Mouse (Mus musculus) lung, postnatal 14 days (tissue): ENCODE measurements around the gene Olfr15.

Experiments
- DNase-seq: peaks from one replicate; pipeline ENCODE4 v3.0.0; 2021

Olfr15 gene

DNA sequence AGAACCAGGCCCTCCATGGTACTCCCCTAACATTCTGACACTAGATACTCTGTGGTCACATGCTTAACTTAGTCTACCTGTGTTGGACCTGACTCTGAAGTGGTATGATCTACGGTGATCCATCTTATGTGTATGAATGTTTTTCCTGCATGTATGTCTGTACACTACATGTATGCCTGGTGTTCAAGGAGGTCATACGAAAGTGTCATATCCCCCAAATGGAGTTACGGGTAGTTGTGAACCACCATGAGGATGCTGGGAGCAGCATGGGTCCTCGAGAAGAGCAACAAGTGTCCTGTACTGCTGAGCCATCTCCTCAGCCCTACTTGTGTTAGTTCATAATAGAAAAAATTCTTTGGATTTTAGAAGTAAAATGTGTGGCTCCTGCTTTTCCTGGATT lies 45.7 kb downstream of the Olfr15 start:
- DNase-seq: no peak

DNA sequence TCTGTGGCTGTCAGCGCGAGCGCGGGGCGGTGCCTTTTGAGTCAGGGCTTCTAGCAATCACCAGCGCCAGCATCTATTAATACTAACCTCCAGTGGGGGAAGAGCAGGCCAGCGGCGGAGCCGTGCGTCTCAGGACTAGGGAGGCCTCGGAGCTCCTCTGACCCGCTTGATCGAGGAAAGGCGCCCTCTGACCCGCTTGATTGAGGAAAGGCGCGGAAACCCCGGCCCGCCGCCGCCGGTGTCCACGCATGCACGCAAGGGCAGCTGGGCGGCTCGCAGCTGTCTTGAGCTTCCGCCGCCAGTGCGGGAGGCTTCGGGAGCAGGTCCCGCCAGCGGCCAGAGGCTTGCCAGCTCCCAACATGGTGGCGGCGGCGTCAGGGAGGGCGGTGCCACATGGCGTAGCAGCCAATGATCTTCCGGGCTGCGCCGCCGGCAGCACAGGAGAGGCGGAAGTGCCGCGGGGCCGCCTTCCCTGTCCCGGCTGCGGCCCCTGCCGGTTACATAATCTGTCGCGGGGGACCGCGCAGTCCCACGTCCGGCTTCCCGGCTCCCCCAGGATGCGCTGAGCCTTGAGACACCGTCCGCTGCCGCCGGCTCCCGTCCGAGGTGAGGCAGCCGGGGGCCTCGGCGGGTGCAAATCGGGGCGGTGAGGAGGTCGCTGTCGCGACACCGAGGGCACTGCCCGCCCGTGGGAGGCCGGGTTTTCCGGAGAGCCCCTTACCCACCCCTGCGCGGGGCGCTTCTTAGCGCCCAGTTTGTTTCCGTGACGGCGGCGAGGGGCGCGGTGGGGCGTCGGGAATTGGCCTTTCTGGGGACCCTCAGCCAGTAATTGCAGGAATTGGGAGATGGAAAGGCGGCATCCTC lies 53.8 kb downstream of the Olfr15 start, which contains the start of the genes Zfp597 and Gm20695:
Zfp597 (minus strand) TSS at position 361 of the 864 bp plus-strand sequence.
Gm20695 (plus strand) TSS at position 448 of the 864 bp plus-strand sequence.
- DNase-seq: peak; percentile 96

DNA sequence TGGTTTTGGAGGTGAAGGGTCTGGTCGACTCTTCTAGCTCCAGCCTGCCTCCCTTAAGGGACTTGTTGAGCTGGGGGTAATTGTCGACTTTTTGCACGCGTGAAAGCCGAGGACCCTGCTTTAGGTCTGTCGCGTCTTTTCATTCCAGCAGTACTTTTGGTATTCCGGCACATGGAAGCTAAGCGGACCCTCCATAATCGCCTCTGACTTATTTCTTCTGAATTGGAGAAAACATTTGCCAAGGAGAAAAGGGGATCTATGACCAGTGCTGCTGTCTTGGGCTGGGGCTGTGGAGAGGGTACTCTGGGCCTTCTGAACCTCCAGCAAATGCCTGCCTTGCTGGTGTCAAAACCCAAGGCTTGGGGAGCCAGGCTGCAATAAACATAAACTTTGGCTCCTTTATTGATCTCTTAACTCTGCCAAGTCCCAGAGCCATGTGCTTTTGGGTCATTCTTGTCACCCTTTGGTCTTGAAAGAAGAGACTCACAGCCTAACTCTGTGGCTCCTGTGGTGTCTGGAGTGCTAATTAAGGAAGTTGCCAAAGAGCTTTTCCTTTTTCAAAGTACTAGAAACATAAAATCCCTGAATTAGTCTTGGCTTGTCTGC lies 54.5 kb downstream of the Olfr15 start:
- no peak for DNase-seq

DNA sequence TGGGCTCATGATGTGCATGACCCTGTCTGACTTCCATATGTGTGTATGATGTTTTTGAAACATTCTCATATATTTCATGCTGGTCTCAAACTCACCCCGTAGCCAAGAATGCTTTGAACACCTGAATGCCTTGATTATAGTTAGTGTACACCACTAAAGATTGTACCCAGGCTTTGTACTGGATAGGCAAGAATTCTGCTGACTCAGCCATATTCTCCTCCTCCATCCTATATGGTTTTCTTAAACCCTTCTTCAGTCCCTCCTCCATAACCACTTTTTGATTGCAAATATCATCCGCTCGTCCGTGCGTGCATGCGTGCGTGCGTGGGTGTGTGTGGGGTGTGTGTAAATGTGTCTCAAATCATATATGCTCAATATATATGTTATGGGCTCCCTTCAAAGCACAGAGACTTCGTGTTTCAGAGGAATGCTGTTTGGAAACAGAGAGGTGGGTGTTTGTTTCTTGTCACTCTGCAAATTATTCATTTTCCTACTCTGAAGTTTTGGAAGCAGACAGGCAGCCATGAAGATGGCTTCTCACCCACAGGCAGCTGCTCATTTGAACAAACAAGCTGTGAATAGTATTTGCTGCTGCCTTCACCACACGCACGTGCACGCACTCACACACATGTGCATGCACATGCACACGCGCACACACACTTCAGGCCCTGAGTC lies 61.1 kb downstream of the Olfr15 start:
- no peak for DNase-seq

DNA sequence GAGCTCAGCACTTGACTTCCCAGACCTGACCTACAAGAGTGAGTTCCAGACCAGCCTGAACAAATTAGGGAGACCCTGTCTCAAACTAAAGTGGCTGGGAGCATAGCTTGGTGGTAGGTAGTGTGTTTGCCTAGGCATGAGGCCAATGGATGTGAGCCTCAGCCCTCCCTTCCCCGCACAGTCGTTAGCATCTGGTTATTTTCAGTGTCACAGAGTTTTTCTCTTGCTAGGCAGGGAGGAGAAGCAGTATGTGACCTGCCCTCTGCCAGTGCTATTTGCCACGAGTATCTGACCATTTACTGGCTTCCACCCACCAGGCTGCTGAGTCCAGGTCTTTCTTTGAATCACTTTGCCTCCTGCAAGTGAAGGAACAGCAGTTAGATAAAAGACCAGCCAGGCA lies 63.1 kb downstream of the Olfr15 start:
- DNase-seq: no peak
